Mouse (Mus musculus): Measurements from ENCODE around the gene Glb1. TPM values are rescaled to one million over a fixed set of nuclear protein-coding genes. Genes with fewer than 3 reads are reported as not detected.

Glb1 gene
- polyA plus RNA-seq, 1 experiment, result 22.2 TPM

DNA sequence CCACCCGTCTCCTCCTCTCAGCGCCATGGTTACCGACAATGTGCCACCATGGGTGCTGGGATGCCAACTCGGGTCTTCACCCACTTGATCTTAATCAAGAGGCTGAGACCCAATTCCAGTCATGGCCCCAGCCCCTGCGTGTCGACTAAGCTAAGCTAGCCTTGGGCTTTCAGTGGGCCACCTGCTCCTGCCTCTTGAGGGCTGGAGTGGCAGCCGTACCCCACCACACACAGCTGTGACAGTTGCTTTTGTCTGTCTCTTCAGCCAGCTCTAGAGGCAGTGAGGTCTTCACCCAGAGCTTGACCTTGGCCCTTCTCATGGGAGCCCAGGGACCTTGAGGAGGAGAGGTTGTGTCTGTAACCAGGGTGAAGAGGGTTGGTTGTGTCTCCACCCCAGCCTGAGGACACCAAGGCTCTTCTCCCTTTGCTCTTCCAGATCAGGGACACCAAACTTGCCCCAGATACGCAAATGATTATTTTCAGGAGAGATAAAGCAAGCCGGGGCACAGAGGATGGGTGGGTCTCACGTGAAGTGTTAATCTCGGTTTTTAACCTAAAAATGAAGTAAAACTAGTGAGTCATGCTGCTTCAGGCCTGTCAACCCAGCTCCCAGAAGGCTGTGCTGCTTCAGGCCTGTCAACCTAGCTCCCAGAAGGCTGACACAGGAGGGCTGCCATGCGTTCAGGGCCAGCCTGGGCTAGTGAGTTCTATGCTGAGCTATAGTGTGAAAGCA, 27.4 kb downstream of the Glb1 start:
- no peak overlapping the region for H3K4me3 ChIP-seq (replicated peaks; ENCODE audit: insufficient read depth, low read depth, low read length)
- TF ChIP-seq CTCF (IDR thresholded peaks at IDR 0.05; ENCODE audit: borderline replicate concordance, insufficient read depth, low read depth, low read length), result no peak
- no peak for TF ChIP-seq POLR2A (IDR thresholded peaks at IDR 0.05; ENCODE audit: borderline replicate concordance, insufficient read depth, low read length)
- H3K27me3 ChIP-seq (ENCODE audit: control insufficient read depth, insufficient read depth, low read length), result no peaks in the 10 kb centered on the region
- H3K4me1 ChIP-seq (ENCODE audit: control insufficient read depth, insufficient read depth, low read length), result no peaks in the 10 kb centered on the region
- no peak overlapping the region for H3K27ac ChIP-seq (ENCODE audit: insufficient read depth, low read length)
- WGBS, result 75% methylated on average over 12 of the region's 12 CpGs
- no peak for DNase-seq

DNA sequence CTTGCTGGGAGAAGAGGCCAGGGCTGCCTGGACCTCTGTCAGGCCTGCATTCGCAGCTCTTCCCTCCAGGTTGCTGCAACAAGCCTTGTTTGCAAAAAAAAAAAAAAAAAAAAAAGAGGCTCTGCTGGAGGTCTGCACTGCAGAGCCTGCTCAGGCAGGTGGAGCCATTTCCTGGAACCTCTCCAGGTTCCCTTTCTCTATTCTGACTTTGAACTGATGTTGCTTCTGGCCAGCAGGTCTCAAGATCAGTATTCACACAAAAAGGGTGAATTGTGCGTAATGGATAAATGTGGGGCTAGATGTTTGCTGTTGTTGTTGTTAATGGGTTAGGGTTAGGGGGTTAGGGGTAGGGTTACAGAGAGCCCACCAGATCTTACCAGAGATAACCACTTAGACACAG, 34.8 kb downstream of the Glb1 start:
- no peaks in the 10 kb centered on the region for H3K27me3 ChIP-seq (ENCODE audit: control insufficient read depth, insufficient read depth, low read length)
- H3K27ac ChIP-seq (ENCODE audit: insufficient read depth, low read length), result no peak overlapping the region
- TF ChIP-seq CTCF (IDR thresholded peaks at IDR 0.05; ENCODE audit: borderline replicate concordance, insufficient read depth, low read depth, low read length), result no peak
- no peak for TF ChIP-seq POLR2A (IDR thresholded peaks at IDR 0.05; ENCODE audit: borderline replicate concordance, insufficient read depth, low read length)
- no peaks in the 10 kb centered on the region for H3K4me1 ChIP-seq (ENCODE audit: control insufficient read depth, insufficient read depth, low read length)
- no peak for DNase-seq
- H3K4me3 ChIP-seq (replicated peaks; ENCODE audit: insufficient read depth, low read depth, low read length), result no peak overlapping the region
- 86% methylated on average over 2 of the region's 2 CpGs for WGBS

DNA sequence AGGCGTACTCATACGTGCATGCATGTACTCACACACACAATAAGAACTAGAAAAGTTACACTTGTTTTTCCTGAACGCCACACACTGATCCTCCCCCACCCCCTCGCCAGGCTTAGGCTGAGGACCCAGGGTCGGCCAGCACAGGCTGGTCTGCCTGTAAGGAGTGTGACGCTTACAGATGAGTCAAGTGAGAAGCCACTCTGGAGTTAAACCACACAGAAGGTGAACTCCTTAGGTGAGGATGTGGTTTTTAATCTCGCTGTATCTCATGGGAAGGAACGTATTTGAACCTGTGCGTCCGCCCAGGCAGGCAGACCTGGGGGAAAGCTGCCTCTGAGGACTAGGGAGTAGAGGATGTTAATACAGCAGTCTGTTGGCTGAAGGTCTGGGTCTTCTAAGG, 39.7 kb downstream of the Glb1 start:
- Histone ChIP-seq H3K27ac (ENCODE audit: insufficient read depth, low read length) (no peak overlapping the region), H3K27me3 (ENCODE audit: control insufficient read depth, insufficient read depth, low read length) (no peaks in the 10 kb centered on the region), H3K4me3 (replicated peaks; ENCODE audit: insufficient read depth, low read depth, low read length) (no peak overlapping the region), H3K4me1 (ENCODE audit: control insufficient read depth, insufficient read depth, low read length) (no peaks in the 10 kb centered on the region)
- no peak for TF ChIP-seq CTCF (IDR thresholded peaks at IDR 0.05; ENCODE audit: borderline replicate concordance, insufficient read depth, low read depth, low read length)
- no peak for TF ChIP-seq POLR2A (IDR thresholded peaks at IDR 0.05; ENCODE audit: borderline replicate concordance, insufficient read depth, low read length)
- 90% methylated on average over 10 of the region's 10 CpGs for WGBS
- DNase-seq, result no peak

DNA sequence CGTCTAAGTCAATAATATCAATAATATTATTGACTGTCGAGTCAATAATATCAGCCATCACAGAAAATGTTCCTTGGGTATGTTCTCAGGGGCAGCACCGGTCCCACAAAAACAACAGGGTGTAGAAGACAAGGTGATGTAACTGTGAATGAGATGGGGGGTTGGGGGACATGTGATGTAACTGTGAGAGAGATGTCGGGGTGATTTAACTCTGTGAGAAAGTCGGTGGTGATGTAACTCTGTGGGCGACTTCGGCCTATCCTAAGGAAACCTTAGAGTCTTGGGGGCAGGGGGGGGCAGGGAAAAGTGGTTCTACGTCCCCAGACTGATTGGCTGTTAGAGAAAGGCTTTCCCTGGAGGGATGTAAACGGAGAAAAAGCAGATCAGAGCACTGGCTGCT, 41.3 kb downstream of the Glb1 start:
- Histone ChIP-seq H3K27ac (ENCODE audit: insufficient read depth, low read length) (no peak overlapping the region), H3K4me1 (ENCODE audit: control insufficient read depth, insufficient read depth, low read length) (no peaks in the 10 kb centered on the region), H3K27me3 (ENCODE audit: control insufficient read depth, insufficient read depth, low read length) (no peaks in the 10 kb centered on the region), H3K4me3 (replicated peaks; ENCODE audit: insufficient read depth, low read depth, low read length) (no peak overlapping the region)
- DNase-seq, result no peak
- TF ChIP-seq POLR2A (IDR thresholded peaks at IDR 0.05; ENCODE audit: borderline replicate concordance, insufficient read depth, low read length), result no peak
- TF ChIP-seq CTCF (IDR thresholded peaks at IDR 0.05; ENCODE audit: borderline replicate concordance, insufficient read depth, low read depth, low read length), result no peak
- 97% methylated on average over 9 of the region's 9 CpGs for WGBS

DNA sequence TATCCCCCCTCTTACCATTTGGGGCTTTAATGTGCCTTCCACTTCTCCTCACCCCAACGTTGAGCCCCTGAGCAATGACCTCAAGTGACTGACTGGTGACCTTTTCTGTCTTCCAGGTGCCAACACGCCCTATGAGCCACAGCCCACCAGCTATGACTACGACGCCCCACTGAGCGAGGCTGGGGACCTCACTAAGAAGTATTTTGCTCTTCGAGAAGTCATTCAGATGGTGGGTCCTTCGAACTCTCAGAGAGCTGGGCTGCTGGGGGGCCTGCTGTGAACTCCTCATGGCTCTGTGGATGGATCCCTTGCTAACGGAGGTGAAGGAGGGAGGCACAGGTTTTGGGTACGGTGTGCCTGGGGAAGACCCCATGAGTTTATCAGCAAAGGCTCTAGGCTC, 42.0 kb downstream of the Glb1 start:
- H3K27ac ChIP-seq (ENCODE audit: insufficient read depth, low read length), result no peak overlapping the region
- TF ChIP-seq POLR2A (IDR thresholded peaks at IDR 0.05; ENCODE audit: borderline replicate concordance, insufficient read depth, low read length), result no peak
- no peak for TF ChIP-seq CTCF (IDR thresholded peaks at IDR 0.05; ENCODE audit: borderline replicate concordance, insufficient read depth, low read depth, low read length)
- DNase-seq, result no peak
- H3K4me1 ChIP-seq (ENCODE audit: control insufficient read depth, insufficient read depth, low read length), result no peaks in the 10 kb centered on the region
- no peak overlapping the region for H3K4me3 ChIP-seq (replicated peaks; ENCODE audit: insufficient read depth, low read depth, low read length)
- 80% methylated on average over 9 of the region's 9 CpGs for WGBS
- no peaks in the 10 kb centered on the region for H3K27me3 ChIP-seq (ENCODE audit: control insufficient read depth, insufficient read depth, low read length)

DNA sequence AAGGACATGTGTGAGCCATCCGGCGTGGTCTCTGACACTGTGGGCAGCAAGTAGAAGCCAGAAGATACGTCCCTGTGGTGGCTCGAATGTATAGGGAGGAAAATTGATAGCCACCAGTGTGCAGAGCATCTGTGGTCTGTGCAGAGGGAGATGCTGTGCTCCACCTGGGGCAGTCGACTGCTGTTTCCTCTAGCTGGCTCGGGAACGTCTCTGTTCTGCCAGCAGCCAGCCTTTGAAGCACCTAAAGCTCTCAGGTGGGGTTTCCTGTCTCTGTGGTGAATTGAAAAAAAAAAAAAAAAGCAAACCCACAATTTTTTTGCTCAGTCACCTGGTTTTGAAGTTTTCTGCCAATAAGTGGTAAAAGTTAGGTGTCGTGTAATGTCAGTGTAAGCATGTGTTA, 42.5 kb downstream of the Glb1 start:
- no peak for DNase-seq
- no peak overlapping the region for H3K27ac ChIP-seq (ENCODE audit: insufficient read depth, low read length)
- 94% methylated on average over 8 of the region's 8 CpGs for WGBS
- H3K4me3 ChIP-seq (replicated peaks; ENCODE audit: insufficient read depth, low read depth, low read length), result no peak overlapping the region
- H3K27me3 ChIP-seq (ENCODE audit: control insufficient read depth, insufficient read depth, low read length), result no peaks in the 10 kb centered on the region
- TF ChIP-seq POLR2A (IDR thresholded peaks at IDR 0.05; ENCODE audit: borderline replicate concordance, insufficient read depth, low read length) (no peak), CTCF (IDR thresholded peaks at IDR 0.05; ENCODE audit: borderline replicate concordance, insufficient read depth, low read depth, low read length) (no peak)
- no peaks in the 10 kb centered on the region for H3K4me1 ChIP-seq (ENCODE audit: control insufficient read depth, insufficient read depth, low read length)

DNA sequence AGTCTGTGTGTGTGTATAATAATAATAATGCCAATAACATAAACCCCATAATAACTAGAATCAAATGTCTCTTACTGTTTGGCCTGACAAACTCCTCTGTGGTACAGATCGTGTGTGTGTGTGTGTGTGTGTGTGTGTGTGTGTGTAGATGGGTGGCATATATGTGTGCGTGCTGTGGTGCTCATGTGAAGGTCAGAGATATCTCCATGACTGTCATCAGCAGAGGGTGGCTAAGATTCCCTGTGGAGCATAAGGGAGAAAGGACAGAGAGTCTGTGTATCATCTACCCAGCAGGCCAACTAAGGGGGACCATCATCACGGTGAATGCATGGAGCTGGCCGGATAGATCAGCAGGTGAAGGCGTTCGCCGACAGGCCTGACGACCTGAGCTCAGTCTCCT, 46.0 kb downstream of the Glb1 start:
- DNase-seq, result no peak
- Histone ChIP-seq H3K27ac (ENCODE audit: insufficient read depth, low read length) (no peak overlapping the region), H3K4me3 (replicated peaks; ENCODE audit: insufficient read depth, low read depth, low read length) (no peak overlapping the region), H3K4me1 (ENCODE audit: control insufficient read depth, insufficient read depth, low read length) (no peaks in the 10 kb centered on the region), H3K27me3 (ENCODE audit: control insufficient read depth, insufficient read depth, low read length) (no peaks in the 10 kb centered on the region)
- TF ChIP-seq CTCF (IDR thresholded peaks at IDR 0.05; ENCODE audit: borderline replicate concordance, insufficient read depth, low read depth, low read length), result no peak
- TF ChIP-seq POLR2A (IDR thresholded peaks at IDR 0.05; ENCODE audit: borderline replicate concordance, insufficient read depth, low read length), result no peak
- WGBS, result 89% methylated on average over 8 of the region's 8 CpGs

DNA sequence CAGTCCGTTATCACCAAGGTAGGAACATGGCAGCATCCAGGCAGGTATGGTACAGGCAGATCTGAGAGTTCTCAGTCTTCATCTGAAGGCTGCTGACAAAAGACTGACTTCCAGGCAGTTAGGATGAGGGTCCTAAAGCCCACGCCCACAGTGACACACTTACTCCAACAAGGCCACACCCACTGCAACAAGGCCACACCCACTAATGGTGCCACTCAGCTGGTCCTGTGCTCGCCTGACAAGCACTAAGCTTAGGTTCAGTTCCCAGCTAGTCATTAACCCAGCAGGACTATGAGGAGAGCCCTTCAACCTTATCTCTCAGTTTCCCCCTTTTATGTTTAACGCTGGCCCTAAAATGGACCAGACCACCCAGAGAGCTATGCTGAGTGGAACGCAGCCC, 47.8 kb downstream of the Glb1 start:
- 93% methylated on average over 5 of the region's 5 CpGs for WGBS
- no peak for TF ChIP-seq POLR2A (IDR thresholded peaks at IDR 0.05; ENCODE audit: borderline replicate concordance, insufficient read depth, low read length)
- no peak for TF ChIP-seq CTCF (IDR thresholded peaks at IDR 0.05; ENCODE audit: borderline replicate concordance, insufficient read depth, low read depth, low read length)
- no peak for DNase-seq
- H3K27ac ChIP-seq (ENCODE audit: insufficient read depth, low read length), result no peak overlapping the region
- no peaks in the 10 kb centered on the region for H3K4me1 ChIP-seq (ENCODE audit: control insufficient read depth, insufficient read depth, low read length)
- no peaks in the 10 kb centered on the region for H3K27me3 ChIP-seq (ENCODE audit: control insufficient read depth, insufficient read depth, low read length)
- H3K4me3 ChIP-seq (replicated peaks; ENCODE audit: insufficient read depth, low read depth, low read length), result no peak overlapping the region
